Mouse (Mus musculus): ENCODE measurements at regions not wholly inside any gene's neighbourhood (a gene's known extent, or its start where the extent isn't known, plus 50 kb on each side); places are given as distances from the start of the nearest gene placed in this dataset.

DNA sequence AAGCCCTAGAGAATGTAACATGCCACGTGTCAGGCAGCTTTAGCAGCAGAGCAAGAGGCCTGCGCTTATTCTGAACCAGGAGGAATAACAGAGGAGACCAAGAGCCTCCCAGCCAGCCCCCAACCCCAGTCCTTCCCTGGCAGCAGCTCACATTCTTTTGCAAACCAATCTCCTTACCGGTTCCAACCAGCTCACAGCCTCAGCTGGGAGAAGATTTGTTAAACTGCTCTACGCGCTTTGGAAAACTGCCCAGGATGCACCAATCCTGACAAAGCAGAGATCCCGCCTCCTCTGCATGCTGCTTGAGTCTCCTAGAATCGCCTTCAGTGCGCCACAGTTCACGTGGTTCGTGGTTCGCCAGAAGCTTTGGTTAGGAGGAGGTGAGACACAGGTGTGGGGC is 51.8 kb downstream of the Gm9376 start:
- no peak overlapping the region for H3K4me2 ChIP-seq (ENCODE audit: low read depth, low read length)
- H3K4me3 ChIP-seq (ENCODE audit: low read depth, low read length), result no peak overlapping the region
- no peaks in the 10 kb centered on the region for H3K4me1 ChIP-seq (ENCODE audit: control insufficient read depth, low read depth, low read length)
- no peaks in the 10 kb centered on the region for H3K9me3 ChIP-seq (replicated peaks; ENCODE audit: control insufficient read depth, low read length)
- ATAC-seq (ENCODE audit: low read depth), result no peak
- H3K27ac ChIP-seq (ENCODE audit: low read length), result no peak overlapping the region
- H3K9ac ChIP-seq (ENCODE audit: low read depth, low read length), result no peak overlapping the region
- 47% methylated on average over 11 of the region's 11 CpGs for WGBS (ENCODE audit: insufficient replicate concordance)
- H3K36me3 ChIP-seq (ENCODE audit: control insufficient read depth, insufficient read depth), result no peaks in the 10 kb centered on the region
- peaks cover 13% of the 10 kb centered on the region for H3K27me3 ChIP-seq (ENCODE audit: control insufficient read depth, insufficient read depth, low read depth, low read length)

DNA sequence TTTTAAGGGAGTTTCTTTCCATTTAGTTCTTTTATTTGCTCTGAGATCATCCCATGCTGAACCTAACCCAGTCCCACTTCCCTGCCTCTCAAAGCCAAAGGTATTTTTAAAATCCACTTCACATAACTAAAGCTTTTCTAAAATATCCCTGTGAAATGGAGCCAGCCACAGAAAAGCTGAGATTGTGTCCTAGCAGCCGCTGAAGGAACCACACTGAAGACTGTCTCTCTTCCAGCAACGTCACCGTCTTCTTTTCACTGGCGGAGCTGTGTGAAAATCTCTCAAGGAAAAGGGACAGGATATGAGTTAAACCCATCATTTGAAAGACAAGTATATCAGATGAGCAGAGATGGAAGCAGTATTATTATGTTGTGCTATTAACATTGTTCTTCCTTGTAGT is 53.3 kb downstream of the Gm9376 start:
- Histone ChIP-seq H3K9me3 (replicated peaks; ENCODE audit: control insufficient read depth, low read length) (no peaks in the 10 kb centered on the region), H3K36me3 (ENCODE audit: control insufficient read depth, insufficient read depth) (no peaks in the 10 kb centered on the region), H3K4me3 (ENCODE audit: low read depth, low read length) (no peak overlapping the region), H3K9ac (ENCODE audit: low read depth, low read length) (no peak overlapping the region), H3K27ac (ENCODE audit: low read length) (no peak overlapping the region), H3K4me1 (ENCODE audit: control insufficient read depth, low read depth, low read length) (no peaks in the 10 kb centered on the region), H3K4me2 (ENCODE audit: low read depth, low read length) (no peak overlapping the region), H3K27me3 (ENCODE audit: control insufficient read depth, insufficient read depth, low read depth, low read length) (peaks cover 16% of the 10 kb centered on the region)
- WGBS (ENCODE audit: insufficient replicate concordance), result 57% methylated on average over 4 of the region's 4 CpGs
- no peak for ATAC-seq (ENCODE audit: low read depth)

DNA sequence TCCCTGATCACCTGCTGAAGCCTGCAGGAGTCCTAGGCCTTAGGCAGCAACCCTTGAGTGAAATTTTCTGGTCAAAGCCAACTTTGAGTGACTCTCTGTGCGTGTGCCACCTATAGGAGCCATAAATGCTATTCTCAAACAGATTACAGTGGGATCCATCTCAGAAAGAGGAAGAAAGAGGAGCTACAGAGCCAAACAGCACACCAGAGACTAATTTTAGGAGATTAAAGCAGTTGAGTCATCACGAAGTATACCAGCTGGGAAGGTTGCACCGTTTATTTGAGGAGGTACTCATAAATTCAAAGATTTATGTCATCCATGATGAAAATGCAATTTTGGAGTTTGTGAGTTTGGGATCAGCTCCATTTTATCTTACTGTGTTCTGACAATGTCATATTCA is 54.3 kb downstream of the Gm9376 start:
- 34% methylated on average over 3 of the region's 3 CpGs for WGBS (ENCODE audit: insufficient replicate concordance)
- Histone ChIP-seq H3K4me3 (ENCODE audit: low read depth, low read length) (no peak overlapping the region), H3K4me1 (ENCODE audit: control insufficient read depth, low read depth, low read length) (no peaks in the 10 kb centered on the region), H3K9me3 (replicated peaks; ENCODE audit: control insufficient read depth, low read length) (no peaks in the 10 kb centered on the region), H3K9ac (ENCODE audit: low read depth, low read length) (no peak overlapping the region), H3K27ac (ENCODE audit: low read length) (no peak overlapping the region), H3K36me3 (ENCODE audit: control insufficient read depth, insufficient read depth) (no peaks in the 10 kb centered on the region), H3K4me2 (ENCODE audit: low read depth, low read length) (no peak overlapping the region), H3K27me3 (ENCODE audit: control insufficient read depth, insufficient read depth, low read depth, low read length) (peaks cover 16% of the 10 kb centered on the region)
- ATAC-seq (ENCODE audit: low read depth), result no peak

DNA sequence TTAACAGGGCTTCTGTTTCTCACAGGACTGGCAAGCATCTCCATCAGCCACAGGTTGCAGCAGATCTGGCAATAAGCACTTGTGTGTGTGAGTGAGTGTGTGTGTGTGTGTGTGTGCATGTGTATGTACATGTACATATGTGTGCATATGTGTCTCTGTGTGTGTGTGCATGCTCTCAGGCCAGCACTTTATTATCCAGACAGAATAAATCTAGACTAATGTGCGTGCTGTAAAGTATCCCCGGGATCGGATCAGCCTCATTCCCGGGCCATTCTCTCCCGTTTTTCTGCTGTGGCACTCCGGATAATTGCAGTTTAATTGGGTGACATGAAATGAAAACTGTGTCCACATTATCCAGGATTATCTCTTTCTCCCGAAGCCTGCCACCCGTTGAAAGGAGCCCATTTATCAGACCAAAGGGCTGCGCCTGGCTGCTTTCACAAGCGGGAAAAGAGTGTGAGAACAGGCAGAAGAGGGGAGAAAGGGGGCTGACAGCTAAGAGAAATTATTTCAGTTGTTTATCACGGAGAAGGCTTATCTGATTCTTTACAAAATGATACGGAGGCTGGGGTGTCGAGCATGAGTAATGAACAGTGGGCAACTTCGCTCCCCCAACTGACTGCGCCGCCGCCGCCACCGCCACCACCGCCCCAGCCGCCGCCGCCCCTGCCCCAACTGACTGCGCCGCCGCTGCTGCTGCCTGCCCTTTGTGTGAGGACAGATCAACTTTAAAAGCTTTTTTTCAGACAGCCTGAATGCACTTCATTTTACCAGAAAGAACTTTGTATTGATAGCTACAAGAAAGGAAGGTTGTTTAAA is 55.5 kb downstream of the Gm9376 start:
- peaks cover 16% of the 10 kb centered on the region for H3K27me3 ChIP-seq (ENCODE audit: control insufficient read depth, insufficient read depth, low read depth, low read length)
- no peak overlapping the region for H3K9ac ChIP-seq (ENCODE audit: low read depth, low read length)
- WGBS (ENCODE audit: insufficient replicate concordance), result 18% methylated on average over 26 of the region's 26 CpGs
- no peak overlapping the region for H3K4me2 ChIP-seq (ENCODE audit: low read depth, low read length)
- H3K36me3 ChIP-seq (ENCODE audit: control insufficient read depth, insufficient read depth), result no peaks in the 10 kb centered on the region
- no peak for ATAC-seq (ENCODE audit: low read depth)
- no peaks in the 10 kb centered on the region for H3K9me3 ChIP-seq (replicated peaks; ENCODE audit: control insufficient read depth, low read length)
- H3K4me3 ChIP-seq (ENCODE audit: low read depth, low read length), result no peak overlapping the region
- no peaks in the 10 kb centered on the region for H3K4me1 ChIP-seq (ENCODE audit: control insufficient read depth, low read depth, low read length)
- H3K27ac ChIP-seq (ENCODE audit: low read length), result no peak overlapping the region

- H3K4me3 ChIP-seq (ENCODE audit: low read depth, low read length), result no peak overlapping the region
- no peak overlapping the region for H3K27ac ChIP-seq (ENCODE audit: low read length)
- no peak overlapping the region for H3K4me2 ChIP-seq (ENCODE audit: low read depth, low read length)
- H3K4me1 ChIP-seq (ENCODE audit: control insufficient read depth, low read depth, low read length), result no peaks in the 10 kb centered on the region
- H3K9ac ChIP-seq (ENCODE audit: low read depth, low read length), result no peak overlapping the region
- ATAC-seq (ENCODE audit: low read depth), result no peak
- H3K9me3 ChIP-seq (replicated peaks; ENCODE audit: control insufficient read depth, low read length), result no peaks in the 10 kb centered on the region
- no peaks in the 10 kb centered on the region for H3K36me3 ChIP-seq (ENCODE audit: control insufficient read depth, insufficient read depth)
- 16% methylated on average over 11 of the region's 11 CpGs for WGBS (ENCODE audit: insufficient replicate concordance)
- peaks cover 16% of the 10 kb centered on the region for H3K27me3 ChIP-seq (ENCODE audit: control insufficient read depth, insufficient read depth, low read depth, low read length)
Observed at GRCm38 (mm10) chr14:118322865-118323264, 56.1 kb downstream of the Gm9376 start.

DNA sequence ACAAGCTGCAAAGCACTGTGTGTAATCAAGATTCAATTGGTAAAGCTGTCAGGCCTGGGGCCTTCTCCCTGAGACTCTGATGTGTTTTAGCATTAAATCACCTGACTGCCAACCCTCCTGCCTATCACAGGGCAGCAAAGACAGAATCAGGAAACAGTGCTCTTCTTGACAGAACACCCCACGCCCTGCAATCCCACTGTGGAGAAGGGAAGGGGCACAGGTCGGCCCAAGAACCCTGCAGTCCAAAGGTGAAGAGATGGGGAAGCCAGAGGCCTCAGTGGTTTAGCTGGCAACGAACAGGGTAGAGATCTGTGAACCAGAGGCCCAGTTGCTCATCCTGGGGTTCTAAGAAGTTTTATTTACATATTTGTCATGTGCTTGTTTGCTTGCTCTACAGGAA is 71.3 kb downstream of the Gm9376 start:
- Histone ChIP-seq H3K4me1 (ENCODE audit: control insufficient read depth, low read depth, low read length) (no peaks in the 10 kb centered on the region), H3K4me3 (ENCODE audit: low read depth, low read length) (no peak overlapping the region), H3K4me2 (ENCODE audit: low read depth, low read length) (no peak overlapping the region), H3K27me3 (ENCODE audit: control insufficient read depth, insufficient read depth, low read depth, low read length) (no peaks in the 10 kb centered on the region), H3K27ac (ENCODE audit: low read length) (no peak overlapping the region), H3K36me3 (ENCODE audit: control insufficient read depth, insufficient read depth) (no peaks in the 10 kb centered on the region), H3K9ac (ENCODE audit: low read depth, low read length) (no peak overlapping the region), H3K9me3 (replicated peaks; ENCODE audit: control insufficient read depth, low read length) (no peaks in the 10 kb centered on the region)
- 52% methylated on average over 3 of the region's 3 CpGs for WGBS (ENCODE audit: insufficient replicate concordance)
- ATAC-seq (ENCODE audit: low read depth), result no peak

- Histone ChIP-seq H3K4me3 (ENCODE audit: low read depth, low read length) (no peak overlapping the region), H3K4me1 (ENCODE audit: control insufficient read depth, low read depth, low read length) (no peaks in the 10 kb centered on the region), H3K36me3 (ENCODE audit: control insufficient read depth, insufficient read depth) (no peaks in the 10 kb centered on the region), H3K9me3 (replicated peaks; ENCODE audit: control insufficient read depth, low read length) (no peaks in the 10 kb centered on the region), H3K27ac (ENCODE audit: low read length) (no peak overlapping the region), H3K27me3 (ENCODE audit: control insufficient read depth, insufficient read depth, low read depth, low read length) (no peaks in the 10 kb centered on the region), H3K9ac (ENCODE audit: low read depth, low read length) (no peak overlapping the region), H3K4me2 (ENCODE audit: low read depth, low read length) (no peak overlapping the region)
- no peak for ATAC-seq (ENCODE audit: low read depth)
- WGBS (ENCODE audit: insufficient replicate concordance), result 65% methylated on average over 11 of the region's 11 CpGs
Observed at GRCm38 (mm10) chr14:118362931-118363330, 96.2 kb downstream of the Gm9376 start.

DNA sequence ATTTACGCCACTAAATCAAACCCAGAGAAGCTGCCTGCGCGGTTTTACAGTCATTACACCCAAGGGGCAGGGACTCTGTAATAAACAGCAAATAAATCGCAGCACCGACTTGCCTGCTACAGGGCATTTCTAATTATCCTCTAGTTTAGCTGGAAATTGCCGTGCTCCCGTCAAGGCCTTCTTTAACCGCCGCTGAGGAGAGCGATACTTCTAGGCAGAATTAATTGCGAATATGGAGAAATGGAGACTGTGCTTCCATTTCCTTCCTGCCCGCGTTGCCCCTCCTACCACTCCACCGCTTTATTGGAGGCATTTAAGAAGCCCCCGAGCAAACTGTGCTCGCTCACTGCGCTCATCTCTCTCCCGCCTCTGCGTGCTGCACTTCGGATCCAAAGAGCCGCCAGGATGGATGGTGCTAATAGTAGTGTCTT is 96.6 kb downstream of the Gm9376 start:
- Histone ChIP-seq H3K27ac (ENCODE audit: low read length) (no peak overlapping the region), H3K27me3 (ENCODE audit: control insufficient read depth, insufficient read depth, low read depth, low read length) (no peaks in the 10 kb centered on the region), H3K36me3 (ENCODE audit: control insufficient read depth, insufficient read depth) (no peaks in the 10 kb centered on the region), H3K4me1 (ENCODE audit: control insufficient read depth, low read depth, low read length) (no peaks in the 10 kb centered on the region), H3K9me3 (replicated peaks; ENCODE audit: control insufficient read depth, low read length) (no peaks in the 10 kb centered on the region), H3K4me2 (ENCODE audit: low read depth, low read length) (no peak overlapping the region), H3K9ac (ENCODE audit: low read depth, low read length) (no peak overlapping the region), H3K4me3 (ENCODE audit: low read depth, low read length) (no peak overlapping the region)
- 75% methylated on average over 21 of the region's 21 CpGs for WGBS (ENCODE audit: insufficient replicate concordance)
- no peak for ATAC-seq (ENCODE audit: low read depth)

DNA sequence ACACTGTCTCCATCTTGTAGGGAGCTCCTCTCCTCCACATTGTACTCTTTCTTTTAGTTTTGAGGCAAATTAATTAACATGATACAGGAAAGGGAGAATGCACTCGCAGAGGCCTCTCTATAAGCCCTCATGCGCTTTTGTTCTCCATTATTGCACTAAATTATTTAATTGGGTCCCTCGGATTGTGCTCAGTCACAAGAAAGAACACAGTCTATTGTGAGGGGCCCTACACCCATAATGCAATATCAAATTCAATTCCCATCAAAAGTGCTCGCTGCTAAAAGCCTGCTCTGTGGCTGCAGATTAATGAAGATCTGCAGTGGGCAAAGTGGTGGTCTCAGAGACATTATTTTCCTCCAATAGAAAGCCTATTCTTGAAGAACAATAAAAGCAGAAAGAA is 99.8 kb downstream of the Gm9376 start:
- no peak for ATAC-seq (ENCODE audit: low read depth)
- H3K36me3 ChIP-seq (ENCODE audit: control insufficient read depth, insufficient read depth), result no peaks in the 10 kb centered on the region
- WGBS (ENCODE audit: insufficient replicate concordance), result 65% methylated on average over 4 of the region's 4 CpGs

More for the DNA sequence above, 99.8 kb downstream of the Gm9376 start:
- no peaks in the 10 kb centered on the region for H3K4me1 ChIP-seq (ENCODE audit: control insufficient read depth, low read depth, low read length)
- no peaks in the 10 kb centered on the region for H3K9me3 ChIP-seq (replicated peaks; ENCODE audit: control insufficient read depth, low read length)
- H3K4me2 ChIP-seq (ENCODE audit: low read depth, low read length), result no peak overlapping the region
- no peaks in the 10 kb centered on the region; the same call in 1 of the 2 replicates for H3K27me3 ChIP-seq (ENCODE audit: control insufficient read depth, insufficient read depth, low read depth, low read length)
- no peak overlapping the region for H3K4me3 ChIP-seq (ENCODE audit: low read depth, low read length)
- no peak overlapping the region for H3K9ac ChIP-seq (ENCODE audit: low read depth, low read length)
- no peak overlapping the region for H3K27ac ChIP-seq (ENCODE audit: low read length)
